Mouse (Mus musculus): Measurements from ENCODE around the gene Phlda1. TPM values are rescaled to one million over a fixed set of nuclear protein-coding genes. Genes with fewer than 3 reads are reported as not detected.

The Phlda1 gene
- polyA plus RNA-seq, 1 experiment from 2014 or later = 32.7 TPM

DNA sequence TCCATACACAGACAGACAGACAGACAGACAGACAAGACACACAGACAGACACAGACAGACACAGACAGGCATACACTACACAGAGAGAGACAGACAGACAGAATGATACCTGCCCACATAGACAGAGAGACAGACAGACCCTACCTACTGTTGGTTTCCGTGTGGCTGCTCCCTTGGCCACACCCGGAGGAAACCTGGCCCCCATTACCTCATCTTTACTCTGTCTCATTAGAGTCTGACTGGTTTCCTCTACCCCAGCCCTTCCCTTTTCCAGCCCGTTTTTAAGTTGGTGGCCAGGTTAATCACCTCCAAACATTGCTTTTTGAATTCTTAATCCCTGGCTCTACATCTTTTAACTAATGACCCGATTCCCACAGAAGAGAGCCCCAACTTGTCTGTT, 22.2 kb downstream of the Phlda1 start:
- Histone ChIP-seq H3K27me3 (ENCODE audit: control insufficient read depth, insufficient read depth, low read length) (no peaks in the 10 kb centered on the region), H3K9ac (ENCODE audit: low read length) (no peak overlapping the region), H3K4me1 (ENCODE audit: control insufficient read depth, insufficient read depth, low read length) (no peaks in the 10 kb centered on the region), H3K9me3 (ENCODE audit: control insufficient read depth, low read length) (no peaks in the 10 kb centered on the region), H3K4me2 (ENCODE audit: low read depth) (no peak overlapping the region), H3K27ac (ENCODE audit: low read depth, low read length) (no peak overlapping the region), H3K4me3 (ENCODE audit: low read depth, low read length) (no peak overlapping the region), H3K36me3 (ENCODE audit: control insufficient read depth, insufficient read depth, low read length) (no peaks in the 10 kb centered on the region)
- 80% methylated on average over 4 of the region's 4 CpGs for WGBS
- ATAC-seq (ENCODE audit: insufficient read depth, low FRiP score, low TSS enrichment) (no peak), DNase-seq (ENCODE audit: low spot score) (no peak)

DNA sequence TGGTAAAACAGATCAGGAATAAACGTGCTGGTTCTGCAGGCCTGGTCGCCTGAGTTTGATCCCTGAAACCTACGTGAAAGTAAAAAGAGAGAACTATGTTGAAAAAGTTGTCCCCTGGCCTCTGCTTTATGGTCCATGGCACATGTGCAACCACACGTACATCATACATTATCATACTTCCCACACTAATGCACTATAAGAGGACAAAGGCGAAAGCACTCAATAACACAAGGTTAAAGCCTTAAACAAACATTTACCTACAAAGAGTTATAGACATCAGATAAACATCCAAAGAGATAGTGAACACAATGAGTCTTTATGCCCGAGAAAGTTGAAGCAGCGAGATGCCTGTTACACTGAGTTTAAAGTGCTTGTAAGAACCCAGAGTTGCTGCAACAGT, 24.3 kb downstream of the Phlda1 start:
- ATAC-seq (ENCODE audit: insufficient read depth, low FRiP score, low TSS enrichment) (no peak), DNase-seq (ENCODE audit: low spot score) (no peak)
- H3K4me1 ChIP-seq (ENCODE audit: control insufficient read depth, insufficient read depth, low read length) = peaks cover 6% of the 10 kb centered on the region
- WGBS = 85% methylated on average over 7 of the region's 7 CpGs
- no peaks in the 10 kb centered on the region for H3K36me3 ChIP-seq (ENCODE audit: control insufficient read depth, insufficient read depth, low read length)
- H3K9me3 ChIP-seq (ENCODE audit: control insufficient read depth, low read length) = no peaks in the 10 kb centered on the region
- no peak overlapping the region for H3K9ac ChIP-seq (ENCODE audit: low read length)
- no peak overlapping the region for H3K4me2 ChIP-seq (ENCODE audit: low read depth)
- no peak overlapping the region for H3K4me3 ChIP-seq (ENCODE audit: low read depth, low read length)
- no peaks in the 10 kb centered on the region for H3K27me3 ChIP-seq (ENCODE audit: control insufficient read depth, insufficient read depth, low read length)
- no peak overlapping the region for H3K27ac ChIP-seq (ENCODE audit: low read depth, low read length)

DNA sequence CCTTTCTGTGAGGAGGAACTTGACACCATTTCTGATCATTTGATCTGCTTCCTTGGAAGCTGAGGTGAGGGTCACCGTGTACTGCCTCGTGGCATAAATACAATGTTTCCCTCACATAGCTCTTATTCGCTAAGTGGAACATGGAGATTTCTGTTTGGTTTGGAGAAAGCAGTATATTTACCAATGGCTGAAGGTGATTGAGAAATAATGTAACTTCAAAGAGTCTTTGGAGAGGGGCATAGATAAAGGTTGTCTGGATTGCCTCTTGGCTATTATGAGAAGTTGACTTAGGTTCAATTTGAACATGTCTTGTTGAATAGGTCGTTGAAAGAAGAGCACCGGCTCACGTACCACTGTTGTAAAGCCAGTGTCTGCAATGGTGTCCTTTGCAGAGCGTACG, 28.6 kb downstream of the Phlda1 start:
- H3K36me3 ChIP-seq (ENCODE audit: control insufficient read depth, insufficient read depth, low read length) = no peaks in the 10 kb centered on the region
- H3K4me2 ChIP-seq (ENCODE audit: low read depth) = no peak overlapping the region
- DNase-seq (ENCODE audit: low spot score) (no peak), ATAC-seq (ENCODE audit: insufficient read depth, low FRiP score, low TSS enrichment) (no peak)
- H3K4me1 ChIP-seq (ENCODE audit: control insufficient read depth, insufficient read depth, low read length) = peaks cover 6% of the 10 kb centered on the region
- H3K27me3 ChIP-seq (ENCODE audit: control insufficient read depth, insufficient read depth, low read length) = no peaks in the 10 kb centered on the region
- H3K9me3 ChIP-seq (ENCODE audit: control insufficient read depth, low read length) = no peaks in the 10 kb centered on the region
- no peak overlapping the region for H3K27ac ChIP-seq (ENCODE audit: low read depth, low read length)
- 73% methylated on average over 8 of the region's 8 CpGs for WGBS
- H3K4me3 ChIP-seq (ENCODE audit: low read depth, low read length) = no peak overlapping the region
- H3K9ac ChIP-seq (ENCODE audit: low read length) = no peak overlapping the region

DNA sequence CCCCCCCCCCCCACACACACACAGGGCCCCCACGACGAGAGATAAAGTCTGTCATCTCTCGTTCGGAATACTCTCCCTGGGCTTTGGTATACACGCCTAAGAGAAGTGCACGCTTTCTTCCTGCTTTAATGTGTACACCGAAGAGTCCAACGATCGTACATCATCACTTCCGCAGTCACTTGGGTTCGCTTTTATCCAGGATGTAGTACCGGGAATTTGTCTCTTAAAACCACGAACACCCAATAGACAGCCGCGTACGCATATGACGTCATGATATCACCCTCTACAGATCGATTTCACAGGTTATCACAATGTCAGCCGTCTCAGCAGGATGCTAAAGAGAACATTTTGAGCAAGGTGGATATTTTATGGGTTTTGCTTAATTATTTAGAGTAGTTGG, 31.3 kb downstream of the Phlda1 start:
- no peaks in the 10 kb centered on the region for H3K9me3 ChIP-seq (ENCODE audit: control insufficient read depth, low read length)
- H3K36me3 ChIP-seq (ENCODE audit: control insufficient read depth, insufficient read depth, low read length) = no peaks in the 10 kb centered on the region
- DNase-seq (ENCODE audit: low spot score) (no peak), ATAC-seq (ENCODE audit: insufficient read depth, low FRiP score, low TSS enrichment) (no peak)
- H3K4me2 ChIP-seq (ENCODE audit: low read depth) = no peak overlapping the region
- WGBS = 84% methylated on average over 19 of the region's 19 CpGs
- peaks cover 6% of the 10 kb centered on the region for H3K4me1 ChIP-seq (ENCODE audit: control insufficient read depth, insufficient read depth, low read length)
- no peaks in the 10 kb centered on the region for H3K27me3 ChIP-seq (ENCODE audit: control insufficient read depth, insufficient read depth, low read length)
- H3K4me3 ChIP-seq (ENCODE audit: low read depth, low read length) = no peak overlapping the region
- H3K9ac ChIP-seq (ENCODE audit: low read length) = no peak overlapping the region
- H3K27ac ChIP-seq (ENCODE audit: low read depth, low read length) = no peak overlapping the region

DNA sequence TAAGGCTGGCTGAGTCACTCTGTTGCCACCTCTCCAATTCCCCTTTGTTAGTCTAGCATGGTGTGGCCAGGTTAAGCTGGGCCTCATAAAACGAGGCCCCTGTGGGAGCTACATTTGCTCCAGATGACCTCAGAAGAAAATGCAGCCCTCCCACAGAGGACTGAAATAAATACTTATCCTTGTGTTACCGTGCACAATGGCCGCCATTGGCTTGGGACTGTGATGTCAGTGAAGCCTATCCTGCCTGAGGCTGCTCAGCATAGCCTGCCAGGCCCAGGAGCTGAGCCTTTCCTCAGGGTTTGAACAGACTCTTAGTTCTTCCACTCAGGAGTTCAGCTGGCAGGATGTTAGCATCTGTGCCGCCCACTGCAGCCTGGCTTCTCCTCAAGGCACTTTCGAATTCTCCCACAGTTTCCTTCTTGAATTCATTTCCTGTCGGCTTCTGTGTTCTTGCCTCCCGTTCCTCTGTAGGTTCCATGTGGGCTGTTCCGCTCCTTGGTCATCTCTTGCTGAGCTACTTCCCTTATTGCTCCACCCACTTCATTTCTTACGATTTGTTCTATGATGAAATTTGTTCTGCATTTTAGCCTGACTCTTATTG, 33.7 kb downstream of the Phlda1 start:
- 30% methylated on average over 9 of the region's 9 CpGs for WGBS
- H3K36me3 ChIP-seq (ENCODE audit: control insufficient read depth, insufficient read depth, low read length) = no peaks in the 10 kb centered on the region

DNA sequence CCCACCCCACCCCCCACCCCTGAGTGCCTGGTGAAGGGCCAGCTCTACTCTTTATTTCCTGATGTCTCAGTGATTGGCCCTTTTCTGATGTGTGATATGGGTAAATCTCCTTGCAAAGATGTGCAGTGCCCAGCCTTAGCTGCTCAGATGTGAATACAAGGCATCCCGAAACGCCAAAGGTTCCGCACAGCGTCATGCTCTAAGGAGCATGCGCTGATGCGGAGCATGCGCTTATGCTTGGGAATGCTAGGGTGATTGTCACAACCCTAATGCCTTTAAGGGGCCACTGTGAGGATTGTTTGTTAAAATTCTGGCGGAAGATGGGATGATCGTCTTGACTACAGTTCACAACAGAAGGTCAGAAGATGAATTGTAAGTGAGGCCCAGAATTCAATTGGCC, 34.6 kb downstream of the Phlda1 start:
- no peak overlapping the region for H3K9ac ChIP-seq (ENCODE audit: low read length)
- H3K27me3 ChIP-seq (ENCODE audit: control insufficient read depth, insufficient read depth, low read length) = no peaks in the 10 kb centered on the region
- H3K4me1 ChIP-seq (ENCODE audit: control insufficient read depth, insufficient read depth, low read length) = no peaks in the 10 kb centered on the region
- WGBS = 74% methylated on average over 9 of the region's 9 CpGs
- H3K27ac ChIP-seq (ENCODE audit: low read depth, low read length) = no peak overlapping the region
- H3K9me3 ChIP-seq (ENCODE audit: control insufficient read depth, low read length) = no peaks in the 10 kb centered on the region
- no peaks in the 10 kb centered on the region for H3K36me3 ChIP-seq (ENCODE audit: control insufficient read depth, insufficient read depth, low read length)
- H3K4me3 ChIP-seq (ENCODE audit: low read depth, low read length) = no peak overlapping the region
- no peak overlapping the region for H3K4me2 ChIP-seq (ENCODE audit: low read depth)
- no peak for ATAC-seq (ENCODE audit: insufficient read depth, low FRiP score, low TSS enrichment)
- no peak for DNase-seq (ENCODE audit: low spot score)

More for the DNA sequence above, 33.7 kb downstream of the Phlda1 start:
- 0 out of 2 replicates have a peak overlapping the region, but pooled peaks have one; percentile 8 for H3K9ac ChIP-seq (ENCODE audit: low read length)
- peak overlapping the region; percentile 69 for H3K27ac ChIP-seq (ENCODE audit: low read depth, low read length)
- ATAC-seq (ENCODE audit: insufficient read depth, low FRiP score, low TSS enrichment) (no peak), DNase-seq (ENCODE audit: low spot score) (peak; percentile 54)
- H3K9me3 ChIP-seq (ENCODE audit: control insufficient read depth, low read length) = no peaks in the 10 kb centered on the region
- no peak overlapping the region for H3K4me3 ChIP-seq (ENCODE audit: low read depth, low read length)
- no peak overlapping the region for H3K4me2 ChIP-seq (ENCODE audit: low read depth)
- H3K4me1 ChIP-seq (ENCODE audit: control insufficient read depth, insufficient read depth, low read length) = no peaks in the 10 kb centered on the region
- no peaks in the 10 kb centered on the region for H3K27me3 ChIP-seq (ENCODE audit: control insufficient read depth, insufficient read depth, low read length)

DNA sequence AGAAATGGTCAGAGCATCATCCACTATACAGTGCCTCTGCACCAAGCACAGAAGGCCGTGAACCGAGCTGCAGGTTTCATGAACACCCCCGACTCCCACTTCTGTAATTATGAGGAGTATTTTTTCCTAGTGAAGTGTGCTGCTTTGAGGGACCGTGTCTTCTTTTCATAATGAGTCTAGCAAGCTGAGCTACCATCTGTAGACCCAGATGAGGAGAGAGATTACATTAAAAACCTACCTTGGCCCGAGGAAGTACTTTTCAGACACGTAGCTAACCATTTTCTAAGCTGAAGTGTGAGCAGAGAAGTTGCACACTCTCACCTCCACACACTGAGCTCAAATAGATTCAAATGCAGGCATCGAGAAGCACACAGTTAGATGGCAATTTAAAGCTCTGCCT, 37.0 kb downstream of the Phlda1 start:
- WGBS = 89% methylated on average over 7 of the region's 7 CpGs
- Histone ChIP-seq H3K4me1 (ENCODE audit: control insufficient read depth, insufficient read depth, low read length) (no peaks in the 10 kb centered on the region), H3K27me3 (ENCODE audit: control insufficient read depth, insufficient read depth, low read length) (no peaks in the 10 kb centered on the region), H3K9me3 (ENCODE audit: control insufficient read depth, low read length) (no peaks in the 10 kb centered on the region), H3K36me3 (ENCODE audit: control insufficient read depth, insufficient read depth, low read length) (no peaks in the 10 kb centered on the region), H3K4me2 (ENCODE audit: low read depth) (no peak overlapping the region), H3K27ac (ENCODE audit: low read depth, low read length) (no peak overlapping the region), H3K4me3 (ENCODE audit: low read depth, low read length) (no peak overlapping the region), H3K9ac (ENCODE audit: low read length) (no peak overlapping the region)
- no peak for DNase-seq (ENCODE audit: low spot score)
- ATAC-seq (ENCODE audit: insufficient read depth, low FRiP score, low TSS enrichment) = no peak

DNA sequence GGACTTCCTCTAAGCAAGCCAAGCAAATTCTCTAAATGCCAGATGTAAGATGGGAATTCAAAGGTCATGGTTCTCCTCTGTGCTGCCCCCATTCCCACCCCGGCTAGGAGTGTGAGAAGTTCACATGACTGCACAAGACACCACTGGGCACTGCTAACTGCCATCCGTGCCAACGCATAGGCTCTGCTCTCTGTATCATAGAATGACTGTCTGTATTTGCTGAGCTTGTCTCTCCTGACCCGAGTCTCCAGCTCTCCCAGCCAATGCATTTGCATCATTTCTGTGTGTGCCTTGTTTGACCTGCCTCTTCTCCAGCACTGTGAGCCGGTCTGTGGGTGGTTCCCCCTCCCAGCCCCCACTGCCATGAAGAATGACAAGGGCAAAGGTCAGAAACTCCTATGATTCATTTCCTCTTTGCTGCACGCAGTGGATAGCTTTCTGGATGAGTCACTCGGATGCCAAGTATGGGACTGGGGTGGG, 37.7 kb downstream of the Phlda1 start:
- 39% methylated on average over 7 of the region's 7 CpGs for WGBS
- DNase-seq (ENCODE audit: low spot score) = peak; percentile 35

DNA sequence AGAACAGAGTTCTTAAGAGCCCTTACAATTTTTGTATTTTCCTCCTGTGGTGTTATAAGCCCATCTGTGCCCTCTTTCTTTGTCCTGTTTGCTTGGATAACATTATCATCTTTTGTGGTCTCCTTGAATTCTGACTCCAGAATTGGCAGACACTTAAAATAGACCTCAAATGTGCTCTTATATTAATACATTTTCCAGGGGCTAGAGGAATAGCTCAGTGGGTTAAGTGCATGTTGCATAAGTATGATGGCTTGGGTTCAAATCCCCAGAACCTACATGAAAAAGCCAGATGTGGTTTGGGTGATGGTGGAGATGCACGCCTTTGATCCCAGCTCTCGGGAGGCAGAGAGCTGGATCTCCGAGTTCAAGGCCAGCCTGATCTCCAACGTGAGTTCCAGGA, 38.2 kb downstream of the Phlda1 start:
- H3K4me1 ChIP-seq (ENCODE audit: control insufficient read depth, insufficient read depth, low read length) = no peaks in the 10 kb centered on the region
- H3K4me2 ChIP-seq (ENCODE audit: low read depth) = no peak overlapping the region
- DNase-seq (ENCODE audit: low spot score) = no peak
- no peak overlapping the region for H3K9ac ChIP-seq (ENCODE audit: low read length)
- no peak for ATAC-seq (ENCODE audit: insufficient read depth, low FRiP score, low TSS enrichment)
- no peak overlapping the region for H3K27ac ChIP-seq (ENCODE audit: low read depth, low read length)
- H3K36me3 ChIP-seq (ENCODE audit: control insufficient read depth, insufficient read depth, low read length) = no peaks in the 10 kb centered on the region
- 82% methylated on average over 4 of the region's 4 CpGs for WGBS
- no peak overlapping the region for H3K4me3 ChIP-seq (ENCODE audit: low read depth, low read length)
- H3K9me3 ChIP-seq (ENCODE audit: control insufficient read depth, low read length) = no peaks in the 10 kb centered on the region
- no peaks in the 10 kb centered on the region for H3K27me3 ChIP-seq (ENCODE audit: control insufficient read depth, insufficient read depth, low read length)

More for the DNA sequence above, 37.7 kb downstream of the Phlda1 start:
- no peaks in the 10 kb centered on the region for H3K27me3 ChIP-seq (ENCODE audit: control insufficient read depth, insufficient read depth, low read length)
- H3K9ac ChIP-seq (ENCODE audit: low read length) = no peak overlapping the region
- ATAC-seq (ENCODE audit: insufficient read depth, low FRiP score, low TSS enrichment) = no peak
- no peak overlapping the region for H3K4me2 ChIP-seq (ENCODE audit: low read depth)
- H3K9me3 ChIP-seq (ENCODE audit: control insufficient read depth, low read length) = no peaks in the 10 kb centered on the region
- H3K4me3 ChIP-seq (ENCODE audit: low read depth, low read length) = no peak overlapping the region
- H3K4me1 ChIP-seq (ENCODE audit: control insufficient read depth, insufficient read depth, low read length) = no peaks in the 10 kb centered on the region
- H3K27ac ChIP-seq (ENCODE audit: low read depth, low read length) = no peak overlapping the region
- no peaks in the 10 kb centered on the region for H3K36me3 ChIP-seq (ENCODE audit: control insufficient read depth, insufficient read depth, low read length)

All from neural tube, embryonic 11.5 days (tissue).